Mouse (Mus musculus) liver, postnatal 0 days (tissue): Measurements from ENCODE around the gene Ddx19a.

ENCODE experiments used
- CTCF ChIP-seq: sonication (generic); IDR thresholded peaks from 2 replicates; pipeline ENCODE4 v1.5.1; 2016; ENCODE audit warnings: antibody characterized with exemption, low read depth
- EP300 ChIP-seq: IDR thresholded peaks from 2 replicates; pipeline ENCODE4 v1.6.1; 2016; ENCODE audit warnings: antibody characterized with exemption, low read depth, mild to moderate bottlenecking

GRCm38 (mm10) chr8:110931176-110931939 is 66.2 kb downstream of the Ddx19a start:
- TF ChIP-seq CTCF = no peak
- TF ChIP-seq EP300 = 0 out of 2 replicates have a peak, but pooled peaks have one; percentile 37
